Mouse (Mus musculus) layer of hippocampus, postnatal 10 days (tissue): ENCODE data around the gene Msl1. TPM values are rescaled to one million over a fixed set of nuclear protein-coding genes. Genes with fewer than 3 reads are reported as not detected.

Experiments used
- DNase-seq, 2 experiments: peaks; one replicate each; pipeline ENCODE4 v3.0.0; 2021; ENCODE audit warnings: low spot score in 2 of 2
- total RNA-seq, 2 experiments: library from RNA; stranded (reverse); gene quantifications; 2 replicates each; pipeline ENCODE4 v1.2.3; 2021

The Msl1 gene
- total RNA-seq, 2 experiments from 2014 or later, result 147 to 157 TPM

DNA sequence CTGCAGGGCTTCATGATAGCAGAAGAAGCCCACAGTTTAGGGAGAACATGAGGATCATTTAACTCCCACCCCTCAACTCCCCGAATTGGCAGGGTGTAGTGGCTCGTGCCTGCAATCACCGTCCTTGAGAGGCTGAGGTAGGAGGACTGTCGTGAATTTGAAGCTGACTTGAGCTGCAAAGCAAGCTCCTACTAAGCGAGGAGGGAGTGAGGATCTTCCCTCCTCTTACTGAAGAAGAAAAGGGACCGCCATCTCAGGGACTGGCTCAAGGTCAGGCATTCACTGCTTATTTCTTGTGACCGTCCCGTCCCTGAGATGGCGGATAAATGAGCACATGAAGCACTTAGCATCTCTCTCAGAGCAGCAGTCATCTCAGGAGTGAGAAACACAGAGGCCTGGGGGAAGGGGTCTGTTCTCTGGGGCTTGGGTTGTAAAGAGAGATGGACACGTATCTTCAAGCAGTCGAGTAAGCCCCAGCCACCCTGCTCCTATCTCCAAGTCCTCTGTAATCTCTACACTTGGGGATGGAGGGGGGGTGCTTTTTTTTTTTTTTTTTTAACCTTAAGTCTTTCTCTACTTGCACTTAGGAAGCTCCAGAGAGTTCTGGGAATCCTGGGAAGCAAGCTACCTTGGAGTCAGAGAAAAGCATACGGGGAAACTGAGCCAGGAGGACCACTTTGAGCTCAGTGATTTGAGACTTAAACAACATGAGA is 19.1 kb upstream of the Msl1 start:
- DNase-seq, result no peak

DNA sequence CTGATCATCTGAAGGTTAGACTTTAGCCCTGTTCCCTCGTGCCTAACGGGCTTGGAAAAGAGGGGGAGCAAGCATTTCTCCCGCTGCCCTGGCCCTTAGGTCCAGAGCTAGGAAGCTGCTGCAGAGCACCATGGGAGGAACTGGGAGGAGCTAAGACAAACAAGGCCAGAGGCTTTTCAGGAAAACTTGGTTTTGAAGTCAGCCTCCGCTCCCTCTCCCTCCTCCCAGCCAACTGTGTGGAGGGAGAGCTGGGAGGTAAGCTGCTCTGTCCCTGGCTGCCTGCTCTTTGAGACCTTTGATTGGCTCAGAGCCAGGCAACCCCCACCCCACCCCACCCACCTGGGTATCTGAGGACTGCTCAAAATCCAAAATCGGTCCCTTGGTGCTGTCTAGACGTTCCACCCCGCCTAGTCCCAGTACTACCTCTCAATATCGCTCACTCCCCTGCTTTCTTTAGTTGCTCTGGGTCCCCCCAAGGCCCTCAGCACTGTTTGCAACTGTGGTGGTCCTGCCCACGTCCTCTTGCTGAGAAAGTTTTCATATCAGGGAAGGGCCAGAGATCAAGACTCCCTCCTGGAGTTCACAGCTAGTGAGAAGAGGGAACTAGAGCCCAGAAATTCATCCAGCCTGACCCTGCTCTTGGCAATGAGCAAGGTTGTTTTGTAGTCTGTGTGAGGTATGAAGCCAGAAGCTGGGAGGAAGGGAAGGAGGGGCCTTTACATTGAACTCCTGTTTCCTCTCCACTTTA is 18.3 kb upstream of the Msl1 start:
- no peak for DNase-seq

DNA sequence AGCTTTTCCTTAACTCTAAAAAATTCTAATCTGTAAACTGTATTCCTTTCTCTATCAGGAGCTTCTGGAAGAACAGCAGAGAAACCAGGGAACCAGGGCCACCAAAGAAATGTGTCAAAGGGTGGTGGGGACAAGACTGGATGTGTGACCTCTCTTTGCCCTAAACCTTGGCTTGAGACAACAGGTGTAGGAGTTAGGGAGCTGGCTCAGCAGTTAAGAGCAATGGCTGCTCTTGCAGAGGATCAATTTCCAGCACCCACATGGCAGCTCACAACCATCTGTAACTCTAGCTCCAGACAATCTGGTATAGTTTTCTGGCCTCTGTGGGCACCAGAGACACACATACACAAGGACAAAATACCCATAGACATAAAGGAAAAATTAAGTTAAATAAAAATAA is 17.4 kb upstream of the Msl1 start:
- no peak for DNase-seq

DNA sequence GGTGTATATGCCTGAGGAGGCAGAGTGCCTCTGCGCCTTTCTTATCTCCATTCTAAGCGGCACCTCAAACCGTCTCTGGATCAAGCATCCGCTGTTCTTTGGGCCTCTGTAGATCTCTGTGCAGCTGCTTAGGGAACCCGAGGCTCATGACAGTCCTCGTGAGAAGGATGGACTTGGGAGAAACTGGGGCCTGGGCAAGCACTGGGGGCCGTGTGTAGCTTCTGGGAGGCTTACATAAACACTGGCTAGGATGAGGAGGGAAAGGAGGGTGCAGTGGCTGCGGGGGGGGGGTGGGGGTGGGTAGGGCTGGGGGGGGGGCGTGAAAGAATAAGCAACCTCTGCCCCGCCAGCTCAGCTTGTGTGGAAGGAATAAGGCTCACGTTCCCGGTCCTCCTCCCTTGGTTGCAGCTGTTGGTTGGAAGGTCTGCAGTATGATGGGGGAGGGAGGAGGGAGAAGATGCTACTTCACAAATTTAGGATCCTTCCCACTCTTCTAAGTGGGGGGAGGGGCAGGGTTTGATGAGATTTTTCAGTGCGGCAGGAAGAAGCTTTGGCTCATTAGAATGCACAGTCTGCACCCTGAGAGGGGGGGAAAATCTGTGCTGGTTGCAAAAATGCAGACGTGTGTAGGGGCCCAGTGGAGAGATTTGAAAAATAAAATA is 13.3 kb upstream of the Msl1 start:
- DNase-seq, result peak; percentile 69 to 72

DNA sequence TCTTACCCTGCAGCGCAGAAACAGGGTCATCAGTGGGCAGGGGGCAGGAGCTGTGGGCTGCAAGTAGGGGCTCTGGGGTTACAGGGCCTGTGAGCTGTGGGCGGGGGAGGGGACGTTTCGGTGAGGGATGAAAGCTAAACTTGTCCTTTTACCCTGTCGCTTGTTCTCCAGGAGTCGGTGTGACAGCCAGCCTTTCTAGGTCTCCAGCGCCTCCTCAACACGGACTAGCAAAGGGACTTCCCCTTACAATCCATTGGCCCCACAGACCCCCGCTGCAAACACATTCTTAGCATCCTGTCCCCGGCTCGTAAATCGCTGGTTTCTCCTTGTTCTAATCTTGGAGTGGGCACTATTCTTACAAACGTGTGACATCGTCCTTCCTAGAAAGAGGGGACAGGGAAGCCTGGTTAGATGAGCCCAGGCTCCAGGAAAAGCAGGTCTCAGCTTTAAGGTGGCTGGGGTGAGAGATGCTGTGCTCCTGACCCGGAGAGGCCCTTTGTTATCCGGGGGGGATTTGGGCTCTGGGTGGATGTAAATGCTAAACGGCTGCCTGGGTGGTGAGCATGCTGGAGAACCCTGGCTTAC is 12.6 kb upstream of the Msl1 start:
- peak; percentile 32 to 49 for DNase-seq

DNA sequence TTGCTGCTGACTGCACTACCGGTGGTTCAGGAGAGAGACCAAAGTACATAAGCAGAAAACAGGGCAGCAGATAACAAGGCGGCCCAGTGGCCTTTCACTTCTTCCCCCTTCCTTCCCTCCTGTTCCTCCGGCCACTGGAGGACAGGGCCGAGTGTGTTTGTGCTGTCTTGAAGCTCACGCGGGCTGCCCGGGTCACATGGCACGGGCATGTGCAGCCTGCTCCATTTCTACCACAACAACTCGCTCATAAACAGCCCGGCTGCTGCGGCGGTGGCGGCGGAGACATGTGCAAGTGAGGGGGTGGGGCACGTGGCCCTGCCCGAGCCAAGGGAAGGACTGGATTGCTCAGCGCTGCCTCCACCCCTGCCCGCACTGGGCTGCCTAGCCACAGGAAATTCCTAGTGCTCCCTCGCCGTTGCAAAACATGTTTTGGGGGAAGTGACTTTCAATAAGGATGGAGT is 12.1 kb upstream of the Msl1 start:
- DNase-seq, result peak; percentile 95

DNA sequence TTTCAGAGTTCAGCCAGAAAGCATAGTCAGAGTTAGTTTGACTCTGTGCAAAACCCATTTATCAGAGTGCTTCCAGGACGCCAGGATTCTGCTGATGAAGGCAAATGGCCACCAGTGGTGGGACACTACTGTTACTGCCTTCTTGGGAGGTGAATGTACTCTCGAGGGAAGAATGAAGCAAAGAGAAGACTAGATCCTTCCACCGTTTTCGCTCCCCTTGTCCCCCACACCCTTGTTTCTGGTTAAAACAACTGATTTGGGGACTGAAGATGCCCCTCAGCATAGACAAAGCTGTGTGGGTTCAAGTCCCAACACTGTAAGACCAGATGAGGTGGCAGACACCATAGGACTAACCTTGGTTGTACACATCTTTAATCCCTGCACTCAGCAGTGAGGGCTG is 11.2 kb upstream of the Msl1 start:
- DNase-seq, result no peak

DNA sequence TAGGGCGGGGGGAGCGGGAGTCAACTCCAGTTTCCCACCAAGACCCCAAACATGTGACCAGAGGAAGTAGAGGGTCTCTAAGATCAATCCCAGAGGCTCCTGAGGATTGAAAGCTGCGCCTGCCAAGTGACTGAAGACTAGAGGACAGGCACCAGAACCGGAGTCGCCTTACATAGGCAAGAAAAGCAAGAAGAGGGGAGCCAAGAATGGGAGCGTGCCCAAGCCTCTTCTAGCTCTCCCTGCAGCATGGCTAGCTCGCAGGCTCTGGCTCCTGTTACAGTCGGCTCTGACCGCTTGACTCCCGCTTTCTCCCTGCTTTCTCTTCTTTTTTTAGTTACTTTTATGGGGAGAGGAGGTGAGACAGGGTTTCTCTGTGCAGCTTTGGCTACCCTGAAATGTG is 10.1 kb upstream of the Msl1 start:
- no peak for DNase-seq

DNA sequence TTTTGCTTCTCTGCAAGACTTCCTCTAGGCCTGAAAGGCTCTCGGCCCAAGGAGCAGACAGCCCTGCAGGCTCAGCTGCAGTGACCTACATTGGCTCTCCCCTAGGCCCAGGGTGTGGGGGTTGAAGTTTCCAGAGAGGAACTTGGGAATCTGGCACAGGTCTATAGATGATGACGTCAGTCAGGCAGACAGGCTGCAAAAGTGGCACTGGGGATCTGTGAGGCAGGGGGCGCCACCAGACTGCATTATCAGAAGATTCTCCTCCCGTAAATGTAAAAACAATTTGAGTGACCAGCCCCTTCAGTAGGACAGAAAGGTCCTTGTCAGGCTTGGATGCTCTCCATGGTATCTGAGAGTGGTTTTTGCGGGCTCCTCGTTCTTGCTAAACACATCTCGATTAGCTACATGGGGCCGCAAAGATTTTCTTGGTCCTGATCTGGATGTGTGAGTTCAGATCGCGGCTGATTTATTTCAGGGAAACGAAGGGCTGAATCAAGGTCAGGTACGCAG is 9.5 kb upstream of the Msl1 start:
- peak; percentile 85 to 88 for DNase-seq

DNA sequence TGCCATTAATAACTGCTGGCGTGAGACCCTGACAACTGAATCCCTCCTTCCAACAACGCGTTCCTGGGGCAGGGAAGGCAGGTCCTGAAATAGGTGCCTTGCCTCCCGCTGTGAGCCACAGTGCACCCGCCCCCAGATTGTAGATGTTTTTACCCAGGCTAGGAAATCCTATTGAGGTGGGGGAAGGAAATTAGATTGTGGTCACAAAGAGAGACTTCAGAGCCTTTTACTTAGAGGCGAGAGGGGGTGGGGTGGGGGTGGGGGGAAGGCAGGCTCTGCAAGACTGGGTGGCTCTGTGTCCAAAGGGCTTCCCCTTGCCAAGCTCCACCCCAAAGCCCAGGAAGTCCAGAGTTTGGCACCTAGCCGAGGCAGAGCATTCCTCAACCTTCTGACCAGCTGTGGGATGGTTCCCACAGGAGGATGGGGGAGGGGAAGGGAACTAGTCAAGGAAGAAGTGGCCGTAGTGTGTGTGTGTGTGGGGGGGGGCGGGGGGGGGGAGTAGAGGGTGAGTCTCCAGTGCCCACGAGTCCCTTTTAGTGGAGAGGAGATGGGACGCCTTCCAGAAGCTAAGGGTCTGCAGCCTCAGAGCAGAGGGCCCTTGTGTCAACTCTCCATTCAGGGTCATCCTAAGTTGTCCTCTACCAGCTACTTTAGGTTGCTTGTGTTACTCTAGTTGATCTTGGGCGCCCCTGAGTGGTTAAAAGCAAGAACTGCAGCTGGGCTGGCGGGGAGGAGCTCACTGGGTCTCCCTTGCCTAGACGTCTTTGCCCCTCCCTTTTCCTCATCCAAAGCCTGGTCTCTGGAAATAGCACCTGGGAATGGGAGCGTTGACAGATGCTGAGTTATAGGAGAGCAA is 8.7 kb upstream of the Msl1 start:
- peak; percentile 98 to 99 for DNase-seq

DNA sequence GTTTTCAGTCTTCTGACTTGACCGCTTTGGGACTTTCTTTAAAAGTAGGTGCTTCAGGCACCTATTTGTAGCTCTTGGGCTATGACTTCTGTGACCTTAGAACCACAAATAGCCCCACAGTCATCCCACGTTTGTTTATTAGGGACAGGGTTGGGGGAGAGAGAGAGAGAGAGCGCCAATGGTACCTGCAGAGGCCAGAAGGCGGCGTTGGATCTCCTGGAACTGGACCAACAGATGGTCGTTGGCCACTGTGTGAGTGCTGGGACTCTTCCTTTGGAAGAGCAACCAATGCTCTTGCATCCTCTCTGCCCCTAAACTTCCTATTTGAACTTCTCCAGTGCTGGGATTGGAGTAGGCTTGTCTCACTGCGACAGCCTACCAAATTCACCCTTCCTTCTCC is 8.1 kb upstream of the Msl1 start:
- DNase-seq, result peak in 1 of 2 experiments; percentile 33

DNA sequence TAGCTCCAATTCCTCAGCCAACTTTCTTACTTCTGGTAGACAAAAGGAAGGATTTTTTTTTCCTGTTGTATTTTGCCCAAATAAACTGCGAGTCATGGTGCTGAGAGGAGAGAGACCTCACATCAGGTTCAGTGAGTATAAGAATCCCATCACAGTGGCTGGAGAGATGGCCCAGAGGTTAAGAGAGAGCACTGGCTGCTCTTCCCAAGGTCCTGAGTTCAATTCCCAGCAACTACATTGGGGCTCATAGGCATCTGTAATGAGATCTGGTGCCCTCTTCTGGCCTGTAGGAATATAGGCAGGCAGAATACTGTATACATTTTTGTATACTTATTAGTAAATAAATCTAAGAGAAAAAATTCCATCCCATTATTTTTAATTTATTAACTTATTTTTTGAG is 7.6 kb upstream of the Msl1 start:
- no peak for DNase-seq

DNA sequence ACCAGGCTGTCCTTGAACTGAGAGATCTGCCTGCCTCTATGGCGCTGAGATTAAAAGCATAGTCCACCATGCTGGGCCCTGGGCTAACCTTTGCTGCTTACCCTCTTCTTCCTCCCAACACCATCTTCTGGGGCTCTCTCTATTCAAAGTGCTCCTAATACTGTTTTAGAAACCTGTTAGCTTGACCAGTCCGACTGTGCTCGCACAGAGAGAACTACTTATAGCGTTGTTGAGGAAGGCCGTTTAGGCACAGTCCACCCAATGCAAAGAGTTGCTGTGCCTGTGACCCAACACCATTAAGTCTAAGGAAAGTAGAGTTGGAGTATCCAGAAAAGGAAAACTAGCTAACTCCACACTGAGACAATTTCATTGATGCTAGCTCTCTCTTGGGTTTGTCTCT is 7.2 kb upstream of the Msl1 start:
- DNase-seq, result no peak

DNA sequence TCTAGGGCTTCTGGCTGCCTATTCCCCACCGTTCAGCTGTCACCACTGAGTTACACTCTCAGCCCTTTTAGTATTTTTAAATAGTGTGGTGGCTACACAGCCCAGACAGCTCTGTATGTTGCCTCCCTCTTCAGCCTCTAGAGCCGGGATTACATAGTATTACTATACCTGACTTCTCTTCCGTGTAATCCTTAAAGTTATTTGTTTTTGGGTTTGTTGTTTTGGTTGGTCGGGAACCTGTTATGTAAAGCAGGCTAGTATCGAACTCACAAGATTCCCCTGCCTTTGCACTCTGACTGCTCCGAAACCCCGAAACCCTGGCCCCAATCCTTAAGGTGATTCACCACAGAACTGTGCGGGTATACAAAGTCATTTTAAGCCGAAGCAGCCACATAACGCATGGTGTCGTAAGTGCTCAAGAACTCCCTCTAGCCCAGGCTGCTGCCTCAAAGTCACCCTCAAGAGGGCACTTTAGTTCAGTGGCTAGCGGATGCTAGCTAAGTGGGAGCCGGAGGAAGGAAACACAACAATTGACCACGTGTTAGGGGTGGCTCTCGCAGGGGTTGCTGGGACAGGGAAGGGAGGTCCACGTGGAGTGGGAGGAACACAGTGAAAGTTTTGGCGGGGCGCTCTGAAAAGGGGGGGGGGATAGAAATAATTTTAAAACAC is 6.6 kb upstream of the Msl1 start:
- DNase-seq, result peak; percentile 80 to 84

DNA sequence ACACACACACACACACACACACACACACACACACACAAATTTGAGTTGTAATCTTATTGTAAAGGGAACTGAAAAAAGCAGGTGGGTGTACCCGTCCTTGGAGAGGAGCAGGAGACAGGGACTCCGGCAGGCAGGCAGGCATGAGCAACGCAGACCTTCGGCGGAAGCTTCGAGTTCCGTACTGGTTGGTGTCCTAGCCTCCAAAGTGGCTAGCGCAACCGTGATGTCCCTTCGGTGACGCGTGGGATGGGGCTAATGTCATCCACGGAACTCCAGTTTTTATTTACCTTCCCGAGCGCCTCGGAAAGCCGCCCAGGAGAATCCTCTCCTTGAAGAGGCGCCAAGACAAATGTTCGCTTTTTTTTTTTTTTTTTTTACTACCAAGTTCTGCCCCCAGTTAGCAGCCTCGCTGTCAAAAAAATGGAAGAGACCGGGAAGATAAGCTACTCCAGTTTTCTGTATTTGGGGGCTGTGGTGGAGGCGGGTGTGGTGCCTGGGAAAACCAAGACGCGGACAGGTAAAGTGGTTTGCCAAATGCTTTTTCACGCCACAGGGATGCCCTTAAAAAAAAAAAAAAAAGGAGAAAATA is 6.0 kb upstream of the Msl1 start:
- DNase-seq, result no peak

DNA sequence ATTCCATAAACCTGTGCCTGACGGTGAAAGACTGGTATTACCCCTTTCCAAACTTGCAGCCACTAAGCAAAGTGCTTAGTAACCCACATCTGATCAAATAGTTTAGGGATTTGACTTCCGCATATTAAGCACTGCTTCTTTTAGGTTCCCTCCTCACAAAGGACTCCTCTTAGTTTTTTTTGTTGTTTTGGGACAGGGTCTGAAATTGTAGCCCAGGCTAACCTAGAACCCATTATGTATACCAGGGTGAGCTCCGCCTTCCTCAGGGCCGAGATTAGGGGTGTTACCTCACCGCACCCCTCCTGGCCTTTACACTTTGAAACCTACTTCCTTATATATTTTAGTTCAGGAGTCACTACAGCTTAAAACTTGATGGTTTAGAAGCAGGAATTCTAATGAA is 5.5 kb upstream of the Msl1 start:
- DNase-seq, result no peak

DNA sequence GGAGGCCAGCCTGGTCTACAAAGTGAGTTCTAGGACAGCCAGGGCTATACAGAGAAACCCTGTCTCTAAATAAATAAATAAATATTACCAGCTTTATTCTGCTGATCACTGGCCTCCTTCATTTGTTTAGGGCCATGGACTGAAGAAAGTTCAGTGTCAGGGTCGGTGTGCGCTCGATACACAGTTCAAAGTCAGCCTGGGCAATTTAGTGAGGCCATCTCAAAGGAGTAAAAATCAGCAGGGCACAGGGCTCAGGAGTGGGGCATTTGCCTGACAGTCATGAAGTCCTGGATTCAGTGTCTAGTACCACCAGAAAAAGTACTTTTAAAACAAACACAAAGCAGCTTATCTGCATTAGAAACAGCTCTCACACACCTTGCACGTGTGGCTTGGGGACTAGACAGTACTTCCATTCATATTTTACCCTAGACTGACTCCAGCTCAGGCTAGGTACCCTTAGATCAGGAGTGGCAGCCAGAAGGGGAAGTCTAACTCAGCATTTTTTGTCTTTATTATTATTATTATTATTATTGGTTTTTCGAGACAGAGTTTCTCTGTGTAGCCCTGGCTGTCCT is 4.6 kb upstream of the Msl1 start:
- DNase-seq, result no peak

DNA sequence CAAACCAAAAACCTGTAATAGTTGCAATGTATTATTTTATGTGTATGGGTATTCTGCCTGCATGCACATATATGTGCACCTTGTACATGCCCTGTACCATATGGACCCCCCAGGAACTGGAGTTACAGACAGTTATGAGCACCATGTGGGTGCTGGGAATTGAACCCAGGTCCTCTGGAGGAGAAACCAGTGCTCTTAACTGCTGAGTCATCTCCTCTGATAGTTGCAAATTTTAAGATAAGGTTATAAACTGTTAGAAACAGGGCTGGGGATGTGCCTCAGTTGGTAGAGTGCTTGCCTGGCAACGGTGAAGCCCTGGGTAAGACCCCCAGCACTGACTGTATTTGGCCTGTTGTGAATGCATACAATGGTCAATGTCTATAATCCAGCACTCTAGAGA is 3.9 kb upstream of the Msl1 start:
- DNase-seq, result no peak

DNA sequence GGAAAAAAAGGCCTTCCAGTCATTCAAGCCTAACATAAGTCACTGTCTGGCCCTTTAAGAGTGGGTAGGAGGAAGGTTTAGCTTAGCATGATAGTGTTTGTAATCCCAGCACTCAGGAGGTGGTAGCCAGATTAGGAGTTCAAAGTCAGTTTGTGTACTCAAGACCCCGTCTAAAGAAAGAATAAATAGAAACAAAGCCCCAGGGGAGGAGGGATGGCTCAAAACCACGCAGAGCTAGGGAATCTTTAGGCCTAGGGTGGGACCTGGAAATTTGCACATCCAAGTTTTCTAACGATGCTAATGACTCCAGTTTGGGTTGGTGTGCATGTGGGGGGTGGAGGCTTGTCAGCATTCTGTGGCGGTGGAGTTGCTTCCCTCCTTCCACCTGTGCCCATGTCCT is 3.2 kb upstream of the Msl1 start:
- DNase-seq, result no peak
